Mouse (Mus musculus): ENCODE data around the gene Lep.
A peak's percentile ranks its signal among the peaks of the same experiment; 100 is the strongest.

The Lep gene

GRCm38 (mm10) chr6:29044029-29044428 lies 16.0 kb upstream of the Lep start:
- DNase-seq (ENCODE audit: low spot score in 2 of 2): no peak

- DNase-seq (ENCODE audit: low spot score in 2 of 2): no peak
Measured at GRCm38 (mm10) chr6:29049926-29050325, 10.1 kb upstream of the Lep start.

- no peak for DNase-seq (ENCODE audit: low spot score in 2 of 2)
Measured at GRCm38 (mm10) chr6:29052188-29052587, 7.8 kb upstream of the Lep start.

GRCm38 (mm10) chr6:29053181-29053580 lies 6.8 kb upstream of the Lep start:
- DNase-seq (ENCODE audit: low spot score in 2 of 2): no peak

- DNase-seq (ENCODE audit: low spot score in 2 of 2): no peak
Measured at GRCm38 (mm10) chr6:29056377-29056776, 3.6 kb upstream of the Lep start.

GRCm38 (mm10) chr6:29066389-29066790 lies 6.4 kb downstream of the Lep start:
- no peak for DNase-seq (ENCODE audit: low spot score in 2 of 2)

- DNase-seq (ENCODE audit: low spot score in 2 of 2): no peak
Measured at GRCm38 (mm10) chr6:29072258-29072657, 12.2 kb downstream of the Lep start.

- no peak for DNase-seq (ENCODE audit: low spot score in 2 of 2)
Measured at GRCm38 (mm10) chr6:29073462-29074132, 13.6 kb downstream of the Lep start.

- no peak for DNase-seq (ENCODE audit: low spot score in 2 of 2)
Measured at GRCm38 (mm10) chr6:29074133-29074469, 14.1 kb downstream of the Lep start.

GRCm38 (mm10) chr6:29079291-29079690 lies 19.3 kb downstream of the Lep start:
- DNase-seq (ENCODE audit: low spot score in 2 of 2): no peak

GRCm38 (mm10) chr6:29081826-29082363 lies 21.9 kb downstream of the Lep start:
- DNase-seq (ENCODE audit: low spot score in 2 of 2): no peak

GRCm38 (mm10) chr6:29082776-29083354 lies 22.8 kb downstream of the Lep start:
- peak; percentile 4 for DNase-seq (ENCODE audit: low spot score in 2 of 2)

GRCm38 (mm10) chr6:29084401-29084800 lies 24.4 kb downstream of the Lep start:
- no peak for DNase-seq (ENCODE audit: low spot score in 2 of 2)

- DNase-seq (ENCODE audit: low spot score in 2 of 2): no peak
Measured at GRCm38 (mm10) chr6:29087921-29088709, 28.1 kb downstream of the Lep start.

GRCm38 (mm10) chr6:29092234-29092633 lies 32.2 kb downstream of the Lep start:
- no peak for DNase-seq (ENCODE audit: low spot score in 2 of 2)

- no peak for DNase-seq (ENCODE audit: low spot score in 2 of 2)
Measured at GRCm38 (mm10) chr6:29092904-29093303, 32.9 kb downstream of the Lep start.

- no peak for DNase-seq (ENCODE audit: low spot score in 2 of 2)
Measured at GRCm38 (mm10) chr6:29099536-29100170, 39.6 kb downstream of the Lep start.

- no peak for DNase-seq (ENCODE audit: low spot score in 2 of 2)
Measured at GRCm38 (mm10) chr6:29100423-29100822, 40.4 kb downstream of the Lep start.

- no peak for DNase-seq (ENCODE audit: low spot score in 2 of 2)
Measured at GRCm38 (mm10) chr6:29101248-29101864, 41.3 kb downstream of the Lep start.

GRCm38 (mm10) chr6:29108376-29108775 lies 48.4 kb downstream of the Lep start:
- DNase-seq (ENCODE audit: low spot score in 2 of 2): no peak

- DNase-seq (ENCODE audit: low spot score in 2 of 2): no peak
Measured at GRCm38 (mm10) chr6:29111501-29111900, 51.5 kb downstream of the Lep start.

GRCm38 (mm10) chr6:29115756-29116155 lies 55.7 kb downstream of the Lep start:
- no peak for DNase-seq (ENCODE audit: low spot score in 2 of 2)
